Mouse (Mus musculus) retina, embryonic 14.5 days (tissue): ENCODE results near the gene Rufy3.

Experiments
- DNase-seq: peaks from one replicate; pipeline ENCODE4 v3.0.0-alpha.2; 2015; ENCODE audit warnings: low spot score

The Rufy3 gene

DNA sequence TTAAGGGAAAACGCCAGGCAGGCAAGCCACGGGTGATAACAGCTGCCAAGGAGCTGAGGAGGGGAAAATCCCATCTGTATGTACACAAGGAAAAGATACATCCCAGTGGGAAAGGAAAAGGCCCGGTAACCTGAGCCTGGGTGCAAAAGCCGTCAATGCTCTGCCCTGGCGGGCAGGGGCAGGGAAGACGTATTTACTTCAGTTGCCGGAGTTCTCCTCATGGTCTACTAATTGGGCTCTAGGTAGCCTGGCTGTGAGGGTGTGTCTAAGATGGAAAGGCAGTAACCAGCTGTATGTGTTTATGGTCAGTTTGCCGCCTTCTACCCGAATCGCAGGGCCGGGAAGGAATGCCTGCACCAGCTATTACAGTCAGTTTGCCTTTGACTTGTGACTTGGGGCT lies 64.3 kb downstream of the Rufy3 start:
- DNase-seq: no peak

GRCm38 (mm10) chr5:88629987-88630386 lies 65.1 kb downstream of the Rufy3 start:
- DNase-seq: no peak

GRCm38 (mm10) chr5:88630883-88631282 lies 66.0 kb downstream of the Rufy3 start:
- no peak for DNase-seq

GRCm38 (mm10) chr5:88631545-88631944 lies 66.7 kb downstream of the Rufy3 start:
- DNase-seq: no peak

- no peak for DNase-seq
These were observed 67.6 kb downstream of the Rufy3 start for GRCm38 (mm10) chr5:88632463-88632862.

DNA sequence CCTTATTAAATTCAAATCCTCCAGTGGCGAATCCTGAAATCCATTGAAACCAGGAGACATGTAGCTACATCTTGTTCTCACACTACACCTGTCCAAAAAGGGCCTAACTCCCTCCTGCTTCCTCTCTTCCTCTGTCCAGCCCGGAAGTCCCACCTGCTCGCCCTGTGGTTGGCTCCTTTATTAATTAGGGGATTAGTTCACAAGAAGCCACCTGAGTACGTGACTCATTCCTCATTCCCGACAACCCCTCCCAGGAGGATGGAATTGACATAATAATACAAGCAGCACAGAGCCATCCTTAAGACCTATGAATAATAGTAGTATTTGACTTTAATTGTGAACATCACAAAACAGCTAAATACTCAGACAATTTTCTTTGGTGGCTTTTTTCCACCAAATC lies 69.2 kb downstream of the Rufy3 start:
- DNase-seq: no peak

DNA sequence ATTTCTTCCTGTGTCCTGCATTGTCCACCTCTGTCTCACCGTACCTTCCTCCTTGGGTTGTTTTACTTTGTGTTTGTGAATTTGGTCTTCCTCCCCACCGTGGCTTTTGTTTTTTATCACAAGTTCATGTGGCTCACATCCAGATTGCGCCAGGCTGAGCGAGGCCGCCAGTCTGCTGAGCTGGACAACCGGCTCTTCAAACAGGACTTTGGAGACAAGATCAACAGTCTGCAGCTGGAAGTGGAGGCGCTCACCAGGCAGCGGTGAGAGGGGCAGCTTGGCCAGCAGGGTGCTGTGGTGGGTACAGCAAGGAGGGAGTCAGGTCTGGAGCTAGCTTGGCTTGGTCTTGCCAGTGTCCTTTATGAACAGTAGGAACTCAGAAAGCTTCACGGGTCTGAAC lies 77.9 kb downstream of the Rufy3 start:
- DNase-seq: no peak

DNA sequence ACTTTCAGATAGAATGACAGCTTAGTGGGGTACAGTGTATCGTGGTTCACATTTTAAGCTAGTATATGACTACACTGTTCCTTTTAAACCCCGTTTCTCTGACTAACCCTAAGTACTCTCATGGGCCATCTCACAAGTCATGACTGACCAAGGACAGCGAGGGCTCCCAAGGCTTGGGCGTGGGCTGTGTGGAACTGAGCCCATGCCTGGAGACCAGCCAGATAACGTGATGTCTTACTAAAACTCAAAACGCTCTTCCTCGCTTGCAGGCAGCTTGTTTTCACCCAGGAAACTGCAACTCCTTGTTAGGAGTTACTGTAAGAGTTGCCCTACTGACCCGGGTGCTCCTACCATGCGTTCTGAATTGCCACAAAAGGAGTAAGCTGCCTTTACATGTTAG lies 78.7 kb downstream of the Rufy3 start:
- no peak for DNase-seq

- DNase-seq: no peak
These were observed 80.1 kb downstream of the Rufy3 start for GRCm38 (mm10) chr5:88644901-88645300.

DNA sequence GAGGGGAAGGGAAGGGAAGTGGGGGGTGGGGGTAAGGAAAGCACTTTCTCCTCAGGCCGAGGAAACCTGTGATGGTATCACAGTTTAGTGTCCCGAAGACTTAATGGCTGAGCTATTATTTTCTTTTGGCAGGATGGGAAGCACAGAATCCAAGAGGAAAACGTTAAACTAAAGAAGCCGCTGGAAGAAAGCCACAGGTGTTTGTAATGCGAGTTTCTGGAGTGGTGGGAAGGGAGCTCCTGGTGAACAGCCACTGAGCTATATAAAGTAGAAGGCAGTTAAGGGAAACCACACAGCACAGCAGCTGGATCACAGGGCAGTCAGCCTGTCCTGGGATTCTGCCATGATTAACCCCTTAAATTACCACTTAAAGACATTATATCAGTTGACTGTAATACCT lies 80.6 kb downstream of the Rufy3 start:
- DNase-seq: no peak

- no peak for DNase-seq
These were observed 84.7 kb downstream of the Rufy3 start for GRCm38 (mm10) chr5:88649250-88650173.

- no peak for DNase-seq
These were observed 87.7 kb downstream of the Rufy3 start for GRCm38 (mm10) chr5:88652589-88652988.

- no peak for DNase-seq
These were observed 93.0 kb downstream of the Rufy3 start for GRCm38 (mm10) chr5:88657868-88658267.

- no peak for DNase-seq
These were observed 98.3 kb downstream of the Rufy3 start for GRCm38 (mm10) chr5:88663151-88663550.

GRCm38 (mm10) chr5:88663875-88664274 lies 99.0 kb downstream of the Rufy3 start:
- no peak for DNase-seq

DNA sequence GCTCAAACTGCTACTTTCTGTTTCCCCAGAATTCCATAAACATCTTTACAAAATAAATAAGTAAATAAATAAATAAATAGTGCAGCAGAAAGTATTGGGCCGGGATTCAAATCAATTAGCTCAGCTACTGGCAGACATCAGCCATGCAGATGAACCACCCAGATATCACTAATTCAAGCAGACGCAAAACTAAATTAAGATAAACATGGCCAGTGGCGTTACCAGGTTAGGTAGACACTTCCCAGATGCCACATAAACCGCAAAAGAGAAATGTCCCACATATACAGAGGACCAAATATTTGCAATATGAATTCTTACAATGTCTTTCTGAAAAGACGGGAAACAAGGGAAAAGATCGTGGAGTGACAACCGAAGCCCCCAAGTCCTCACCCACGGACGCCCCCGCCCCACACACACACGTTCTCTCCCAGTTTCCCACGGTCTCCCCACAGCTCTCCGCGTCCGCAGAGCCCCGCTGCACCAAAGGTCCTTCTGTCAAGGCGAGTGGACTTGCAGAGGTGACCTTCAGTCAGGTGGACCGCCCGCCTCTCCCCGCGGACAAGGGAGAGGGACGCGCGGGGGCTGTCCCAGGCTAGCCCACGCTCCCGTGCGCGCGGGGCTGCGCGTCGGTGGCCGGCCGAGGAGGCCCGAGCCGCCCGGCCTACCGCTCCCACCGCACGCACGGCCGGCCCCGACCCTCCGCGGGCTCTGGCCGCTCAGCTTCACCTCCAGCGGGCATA lies 110.0 kb downstream of the Rufy3 start:
- DNase-seq: peak; percentile 56

DNA sequence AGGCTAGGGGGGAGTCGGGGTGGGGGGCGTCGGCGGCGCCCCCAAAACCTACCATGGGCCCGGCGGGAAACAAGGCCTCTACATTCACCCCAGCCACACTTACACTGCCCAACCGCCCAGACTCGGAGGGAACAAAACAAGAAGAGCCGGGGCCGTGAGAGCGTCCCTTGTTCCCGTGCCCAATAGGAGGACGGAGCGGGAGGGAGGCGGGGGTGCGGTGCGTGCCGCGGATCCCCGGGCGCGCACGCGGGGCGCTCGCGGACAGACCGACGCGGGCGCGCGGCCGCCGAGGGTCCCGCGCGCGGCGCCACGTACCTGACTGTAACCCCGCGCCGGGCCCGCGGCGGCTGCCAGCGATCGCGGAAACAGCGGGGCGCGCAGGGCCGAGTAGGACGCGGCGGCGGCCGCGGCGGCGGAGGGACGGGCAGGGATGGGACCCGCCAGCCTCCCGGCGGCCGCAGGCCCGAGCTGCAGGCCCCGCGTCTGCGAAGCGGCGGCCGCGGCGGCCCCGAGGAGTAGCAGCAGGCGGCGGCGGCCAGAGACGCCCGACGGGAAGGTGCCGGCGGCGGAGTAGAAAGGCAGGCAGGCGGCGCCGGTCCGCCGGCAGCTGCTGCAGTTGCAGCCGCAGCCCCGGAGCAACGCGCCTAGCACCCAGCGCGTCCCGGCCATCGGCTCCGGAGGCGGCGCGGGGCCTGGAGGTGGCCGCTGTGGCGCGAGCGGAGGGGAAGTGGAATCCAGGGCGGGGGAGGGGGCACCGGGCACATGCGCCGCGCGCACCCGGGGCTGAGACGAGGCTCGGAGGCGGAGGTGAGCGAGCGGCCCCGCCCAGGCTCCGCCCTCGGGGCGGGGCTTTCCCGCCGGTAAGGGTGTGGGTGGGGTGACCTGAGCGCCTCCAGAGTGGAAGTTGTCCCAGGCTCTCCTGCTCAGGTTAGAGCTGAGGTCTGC lies 110.9 kb downstream of the Rufy3 start, which contains the start of gene Grsf1:
Grsf1 (minus strand) TSS at position 729 of the 945 bp plus-strand sequence.
- DNase-seq: peak; percentile 90

DNA sequence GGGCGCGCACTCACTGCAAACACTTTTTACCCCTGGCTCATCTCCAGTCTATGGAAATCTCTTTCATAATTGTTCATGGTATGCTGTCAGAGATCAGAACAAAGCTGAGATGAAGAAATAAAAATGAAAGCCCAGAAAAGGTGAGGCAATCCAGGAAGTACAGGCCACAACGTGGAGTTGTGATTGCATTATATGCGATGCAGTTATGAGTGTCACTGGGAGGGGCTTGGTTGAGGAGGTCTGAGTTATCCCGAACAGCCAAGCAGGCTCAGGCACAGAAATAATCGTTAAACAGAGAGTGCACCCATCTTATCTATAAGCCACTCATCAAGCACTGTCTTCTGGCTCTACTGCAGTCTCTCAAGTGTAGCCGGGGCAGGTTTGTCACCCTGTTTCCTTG lies 114.1 kb downstream of the Rufy3 start:
- DNase-seq: no peak

DNA sequence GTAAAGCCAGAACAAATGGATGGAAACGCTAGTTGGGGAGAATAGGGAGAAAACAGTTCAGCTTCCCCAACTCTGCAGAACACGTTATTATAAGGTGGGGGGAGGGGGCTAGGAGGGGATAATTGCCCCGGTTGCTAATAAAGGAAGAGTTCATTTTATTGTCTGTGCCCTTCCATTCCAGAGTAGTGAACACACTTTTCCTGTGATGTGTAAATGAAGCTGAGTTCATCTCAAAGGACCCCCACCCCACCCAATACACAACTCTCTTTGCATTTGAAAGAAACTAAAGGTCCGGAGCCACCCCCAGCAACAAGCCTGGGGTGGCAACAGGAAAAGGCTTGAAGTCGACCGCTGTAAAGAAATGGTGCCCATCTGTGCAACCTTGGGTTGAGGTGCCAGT lies 114.5 kb downstream of the Rufy3 start:
- DNase-seq: no peak

- DNase-seq: no peak
These were observed 115.7 kb downstream of the Rufy3 start for GRCm38 (mm10) chr5:88680567-88680966.

GRCm38 (mm10) chr5:88683706-88684105 lies 118.9 kb downstream of the Rufy3 start:
- no peak for DNase-seq

- DNase-seq: no peak
These were observed 119.4 kb downstream of the Rufy3 start for GRCm38 (mm10) chr5:88684226-88684625.
